Mouse (Mus musculus): ENCODE measurements at regions not wholly inside any gene's neighbourhood (a gene's known extent, or its start where the extent isn't known, plus 50 kb on each side); places are given as distances from the start of the nearest gene placed in this dataset.

DNA sequence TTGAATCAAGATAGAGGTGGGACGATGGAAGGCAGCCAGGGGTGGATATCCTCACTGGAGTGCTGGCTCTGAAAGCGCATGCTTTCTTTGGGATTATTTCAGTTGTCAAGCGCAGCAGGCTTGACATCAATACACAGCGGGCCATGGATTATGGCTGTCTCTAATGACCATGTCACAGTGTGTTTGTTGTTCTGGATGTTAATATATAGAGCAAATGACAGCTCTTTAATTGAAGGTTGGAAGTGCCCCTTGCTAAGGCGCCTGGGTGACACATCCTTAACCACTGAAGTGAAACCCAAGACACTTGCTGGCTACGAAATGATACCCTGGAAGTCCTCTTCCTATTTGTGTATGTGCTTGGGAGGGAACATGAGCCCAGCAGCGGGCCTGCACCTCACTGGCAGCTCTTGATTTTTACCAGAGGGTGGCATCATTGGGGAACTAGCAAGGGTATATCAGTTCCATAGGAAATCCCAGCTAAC, 200.5 kb upstream of the Rasgrp1 start:
- no peak for DNase-seq (ENCODE audit: low spot score in 2 of 2)

DNA sequence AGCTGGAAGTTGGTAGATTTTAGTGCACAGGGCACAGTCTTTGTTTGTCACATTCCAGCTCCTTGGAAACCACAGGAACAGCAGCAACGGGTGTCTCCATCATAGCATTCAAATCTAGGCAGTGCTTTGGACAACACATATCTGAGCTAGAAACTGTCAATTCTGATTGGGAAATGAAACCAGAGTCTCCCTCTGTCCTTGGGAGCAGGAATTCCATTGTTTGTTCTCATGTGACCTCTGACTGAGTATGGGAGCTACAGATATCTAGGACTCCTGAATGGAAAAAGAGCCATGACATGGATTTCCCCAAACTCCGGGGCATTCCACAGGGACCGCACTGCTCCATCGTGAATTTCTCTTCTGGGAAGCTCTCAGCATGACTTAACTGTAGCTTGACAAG, 205.5 kb upstream of the Rasgrp1 start:
- no peak for DNase-seq (ENCODE audit: low spot score in 2 of 2)

DNA sequence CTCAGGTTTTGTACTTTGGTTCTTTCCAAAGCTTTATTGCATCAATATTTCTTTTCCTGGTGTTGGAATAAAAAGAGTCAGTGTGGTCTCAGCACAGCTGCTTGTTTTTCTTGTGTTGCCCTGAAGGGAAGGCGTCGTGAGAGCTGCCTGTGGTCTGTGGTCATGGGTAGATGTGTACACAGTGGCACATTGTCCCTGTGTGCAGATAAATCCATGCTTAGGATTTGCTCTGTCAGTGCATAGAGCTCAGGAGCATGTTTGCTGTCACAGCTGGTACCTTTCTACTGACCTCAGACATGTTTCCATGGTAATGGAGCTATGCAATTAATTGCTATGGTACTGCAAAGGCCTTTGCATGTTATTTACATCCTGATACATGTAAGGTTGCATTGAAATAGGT, 213.5 kb upstream of the Rasgrp1 start:
- no peak for DNase-seq (ENCODE audit: low spot score in 2 of 2)

DNA sequence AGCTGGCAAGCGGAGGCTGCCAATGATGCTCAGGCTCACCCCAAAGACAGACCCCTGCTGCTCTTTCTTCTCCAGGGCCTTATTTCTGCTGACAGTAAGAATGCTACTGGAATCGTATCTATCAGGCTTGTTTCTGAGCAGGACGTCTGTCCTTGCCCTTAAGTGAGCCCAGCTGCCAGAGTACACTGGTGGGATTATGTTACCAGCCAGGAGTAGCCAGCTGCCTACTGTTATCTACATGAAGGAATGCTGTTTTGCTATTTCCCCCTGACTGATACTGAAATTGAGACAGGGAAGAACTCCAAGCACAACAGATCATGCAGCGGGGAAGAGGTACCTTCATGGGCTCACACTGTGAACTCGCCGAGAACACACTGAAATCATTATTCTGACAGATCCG, 228.2 kb upstream of the Rasgrp1 start:
- no peak for DNase-seq (ENCODE audit: low spot score in 2 of 2)

DNA sequence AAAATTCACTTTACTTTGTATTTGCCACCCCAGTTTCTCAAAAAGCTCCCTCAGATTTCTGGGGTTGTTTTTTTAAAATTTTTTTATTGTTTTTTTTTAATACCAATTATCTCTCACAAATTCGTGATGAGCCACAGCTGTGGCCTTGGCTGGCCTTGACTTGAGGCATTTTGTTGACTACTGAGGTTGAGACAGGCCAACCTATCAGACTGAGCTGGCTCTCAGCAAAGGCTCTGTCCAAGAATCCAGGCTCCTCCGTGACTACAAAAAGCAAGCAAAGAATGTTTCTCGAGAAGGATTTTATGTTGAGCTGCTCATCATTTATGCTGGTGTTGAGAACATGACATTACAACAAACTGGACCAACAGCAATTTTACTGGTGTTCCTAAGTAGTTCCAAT, 244.6 kb upstream of the Rasgrp1 start:
- no peak for DNase-seq (ENCODE audit: low spot score in 2 of 2)

DNA sequence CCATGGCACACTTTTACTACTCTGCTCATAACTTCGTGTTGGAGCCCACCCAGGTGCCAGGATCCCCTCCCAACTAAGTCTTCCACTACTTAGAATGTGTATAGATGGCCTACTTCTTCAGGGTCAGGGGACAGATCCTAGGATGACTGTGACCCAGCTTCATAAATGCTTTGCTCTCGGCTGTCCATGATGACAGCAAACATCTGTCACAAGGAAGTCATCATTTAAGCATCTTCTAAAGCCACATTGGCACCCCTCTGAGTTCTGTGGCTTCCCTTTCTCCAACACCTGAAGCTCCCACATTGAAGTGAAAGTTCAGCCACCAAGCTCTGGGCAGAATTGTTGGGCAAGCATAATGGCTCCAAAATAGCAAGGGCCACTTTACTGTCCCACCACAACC, 252.2 kb upstream of the Rasgrp1 start:
- no peak for DNase-seq (ENCODE audit: low spot score in 2 of 2)

DNA sequence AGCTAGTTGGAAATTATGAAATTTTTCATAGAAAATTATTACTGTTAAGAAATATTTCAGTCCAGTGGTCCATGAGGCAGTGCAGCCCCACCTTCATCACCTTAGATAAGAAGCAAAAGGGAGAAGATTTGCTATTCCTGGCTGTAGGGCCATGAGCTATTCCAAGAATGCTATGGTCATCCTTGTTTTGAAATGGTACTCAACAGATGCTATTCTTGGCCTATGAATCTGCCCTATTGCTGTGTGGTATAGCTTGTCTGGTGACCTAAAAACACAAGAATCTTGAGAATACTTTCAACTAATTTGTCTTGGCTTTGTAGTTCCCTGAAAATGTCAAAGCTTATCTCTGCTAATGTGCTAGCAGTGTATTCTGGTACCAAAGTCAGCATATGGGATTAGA, 254.8 kb upstream of the Rasgrp1 start:
- no peak for DNase-seq (ENCODE audit: low spot score in 2 of 2)

DNA sequence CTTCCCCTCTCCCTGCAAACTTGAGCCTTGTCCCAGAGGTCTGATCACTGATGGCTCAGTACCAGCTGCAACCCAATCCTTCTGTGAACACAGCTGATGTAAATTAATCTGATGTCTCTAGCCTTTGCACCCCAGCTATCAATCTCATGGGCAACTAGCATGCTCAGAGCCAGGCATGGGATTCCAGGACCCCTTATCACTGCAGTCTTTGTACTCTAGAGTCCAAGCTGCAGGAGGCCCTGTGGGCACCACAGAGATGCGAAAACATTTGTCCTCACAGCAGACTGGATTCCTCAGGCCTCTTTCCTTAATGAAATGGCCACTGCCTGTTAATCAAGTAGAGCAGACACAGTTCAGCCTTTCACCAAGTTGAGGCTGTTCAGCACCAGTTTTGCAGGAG, 272.0 kb upstream of the Rasgrp1 start:
- no peak for DNase-seq (ENCODE audit: low spot score in 2 of 2)

DNA sequence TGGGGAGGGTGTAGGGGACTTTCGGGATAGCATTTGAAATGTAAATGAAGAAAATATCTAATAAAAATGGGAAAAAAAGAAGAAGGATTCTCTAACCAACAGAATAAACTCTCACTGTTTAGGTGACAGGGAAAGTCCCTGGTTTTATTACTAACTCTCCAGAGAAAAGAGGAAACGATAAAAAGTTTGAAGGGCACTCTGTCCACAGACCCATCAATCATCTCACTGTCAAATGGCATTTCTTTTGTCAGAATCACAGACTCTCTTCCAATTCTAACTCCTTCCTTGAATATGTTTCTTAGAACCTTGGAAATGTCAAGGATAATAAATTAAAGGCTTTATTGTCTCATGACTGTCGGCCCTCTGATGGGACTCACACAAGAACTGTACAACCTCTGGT, 275.3 kb upstream of the Rasgrp1 start:
- no peak for DNase-seq (ENCODE audit: low spot score in 2 of 2)

DNA sequence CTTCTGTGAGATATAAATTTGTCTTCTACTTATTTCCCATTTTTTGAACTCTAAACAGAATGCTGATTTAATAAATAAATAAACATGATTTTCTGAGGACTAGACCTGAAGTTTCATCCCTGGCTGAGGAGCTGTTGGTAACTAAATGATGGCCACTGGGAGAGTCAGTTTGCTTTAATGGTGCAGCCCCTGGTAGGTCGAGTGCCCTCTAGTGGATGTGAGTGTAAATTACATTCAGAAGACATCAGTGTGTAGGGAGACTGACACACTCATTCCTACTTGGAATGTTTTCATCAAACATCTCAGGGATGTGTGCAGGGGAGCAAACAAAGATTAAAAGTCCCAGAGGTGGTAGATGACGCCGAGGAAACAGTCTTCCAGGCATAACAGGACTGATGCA, 281.2 kb upstream of the Rasgrp1 start:
- peak in 1 of 2 experiments; percentile 1 for DNase-seq (ENCODE audit: low spot score in 2 of 2)

DNA sequence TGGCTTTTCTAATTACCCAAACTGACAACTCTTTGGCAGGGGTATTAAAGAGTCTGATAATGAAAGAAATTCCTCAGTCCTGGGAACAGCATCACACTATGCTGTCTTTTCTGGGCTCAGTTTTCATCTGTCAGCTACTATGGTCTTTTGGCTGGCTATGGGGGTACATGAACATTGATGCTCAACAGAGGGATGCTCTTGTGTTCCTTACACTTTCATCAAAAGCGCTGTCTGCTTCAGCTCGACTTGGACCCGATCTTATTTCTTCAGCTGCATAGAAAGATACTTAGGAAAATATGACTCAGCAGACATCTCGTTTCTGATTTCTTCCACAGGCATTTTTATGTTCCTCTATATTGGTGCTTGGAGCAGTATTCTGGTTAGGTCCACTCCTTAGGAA, 292.1 kb upstream of the Rasgrp1 start:
- no peak for DNase-seq (ENCODE audit: low spot score in 2 of 2)

DNA sequence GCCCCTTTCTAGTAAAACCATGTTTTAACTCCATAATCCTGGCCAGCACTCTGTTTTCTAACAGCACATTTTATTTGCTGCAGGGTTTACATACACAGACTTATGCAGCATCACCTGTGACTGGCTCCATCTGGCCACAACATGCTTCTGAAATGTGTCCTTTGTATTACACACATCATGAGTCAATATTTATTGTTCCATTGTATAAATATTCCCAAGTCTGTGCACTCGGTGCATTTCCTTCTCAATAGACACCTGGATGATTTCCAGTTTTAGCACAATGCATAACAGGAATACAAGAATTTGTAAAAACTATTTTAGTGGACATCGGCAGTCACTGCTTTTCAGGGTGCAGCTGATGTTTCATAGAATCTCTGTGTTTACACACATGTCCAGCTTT, 294.6 kb upstream of the Rasgrp1 start:
- DNase-seq (ENCODE audit: low spot score in 2 of 2), result no peak

DNA sequence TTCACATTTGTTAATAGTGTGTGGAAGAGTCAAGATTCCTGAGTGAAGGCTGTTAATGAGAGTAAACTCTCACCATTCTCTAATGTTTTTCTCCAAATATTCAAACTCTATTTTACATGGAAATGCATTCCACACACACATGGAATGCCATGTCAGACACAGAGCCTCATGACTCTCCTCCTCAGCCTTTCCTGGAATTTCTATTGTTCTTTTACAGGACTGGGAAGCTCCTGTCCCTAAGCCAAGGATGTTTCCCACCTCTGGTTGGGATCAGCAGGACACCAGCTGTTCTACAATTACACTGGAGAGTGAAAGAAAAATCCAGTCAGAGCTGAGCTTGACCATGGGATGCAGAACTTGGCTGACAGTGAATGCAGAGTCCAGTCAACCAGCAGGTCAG, 309.3 kb upstream of the Rasgrp1 start:
- DNase-seq (ENCODE audit: low spot score in 2 of 2), result no peak

DNA sequence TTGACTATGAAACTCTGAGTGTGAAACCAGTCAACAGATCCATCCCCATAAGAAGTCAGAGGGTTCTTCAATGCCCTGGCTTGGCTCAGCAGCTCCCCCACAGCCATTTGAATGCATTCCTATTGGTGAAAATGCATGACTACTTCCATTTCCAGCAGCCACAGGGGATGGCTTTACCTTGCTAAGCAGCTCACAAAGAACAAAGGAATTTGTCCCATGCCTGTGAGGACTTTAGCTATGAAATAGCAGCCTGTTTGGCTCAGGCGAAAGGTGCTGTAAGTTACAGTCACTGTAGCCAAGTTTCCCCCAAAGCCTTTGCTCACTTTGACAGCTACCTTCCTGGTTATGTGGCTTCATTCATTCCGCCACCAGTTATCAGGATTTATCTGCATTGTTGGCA, 309.8 kb upstream of the Rasgrp1 start:
- DNase-seq (ENCODE audit: low spot score in 2 of 2), result no peak

DNA sequence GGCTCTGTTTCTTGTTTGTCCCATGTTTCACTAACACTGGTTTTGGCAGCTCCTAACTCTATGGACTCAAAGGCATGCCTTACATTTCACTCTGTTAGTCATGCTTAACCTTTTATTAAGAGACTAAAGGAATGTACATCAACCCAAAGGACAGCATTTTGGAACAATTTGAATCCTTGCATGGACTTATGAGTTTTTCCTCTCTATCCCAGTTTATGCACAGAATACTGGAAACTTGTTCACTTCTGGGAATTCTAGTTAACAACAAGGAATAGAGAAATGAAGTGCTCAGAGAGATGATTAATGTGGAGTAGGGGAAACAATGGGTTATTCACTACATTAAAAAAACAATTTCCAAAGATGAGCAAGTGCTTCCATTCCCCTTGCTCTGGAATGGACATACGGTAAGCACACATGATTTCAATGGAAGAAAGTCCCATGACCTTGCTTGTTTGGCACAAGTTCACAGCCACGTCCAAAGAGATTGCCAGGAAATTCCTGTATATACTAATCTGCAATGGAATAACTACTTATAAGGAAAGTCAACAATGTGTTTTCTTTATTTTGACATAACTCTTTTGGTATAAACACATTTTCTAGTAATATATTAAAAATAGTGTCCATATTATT, 313.9 kb upstream of the Rasgrp1 start:
- DNase-seq (ENCODE audit: low spot score in 2 of 2), result no peak

DNA sequence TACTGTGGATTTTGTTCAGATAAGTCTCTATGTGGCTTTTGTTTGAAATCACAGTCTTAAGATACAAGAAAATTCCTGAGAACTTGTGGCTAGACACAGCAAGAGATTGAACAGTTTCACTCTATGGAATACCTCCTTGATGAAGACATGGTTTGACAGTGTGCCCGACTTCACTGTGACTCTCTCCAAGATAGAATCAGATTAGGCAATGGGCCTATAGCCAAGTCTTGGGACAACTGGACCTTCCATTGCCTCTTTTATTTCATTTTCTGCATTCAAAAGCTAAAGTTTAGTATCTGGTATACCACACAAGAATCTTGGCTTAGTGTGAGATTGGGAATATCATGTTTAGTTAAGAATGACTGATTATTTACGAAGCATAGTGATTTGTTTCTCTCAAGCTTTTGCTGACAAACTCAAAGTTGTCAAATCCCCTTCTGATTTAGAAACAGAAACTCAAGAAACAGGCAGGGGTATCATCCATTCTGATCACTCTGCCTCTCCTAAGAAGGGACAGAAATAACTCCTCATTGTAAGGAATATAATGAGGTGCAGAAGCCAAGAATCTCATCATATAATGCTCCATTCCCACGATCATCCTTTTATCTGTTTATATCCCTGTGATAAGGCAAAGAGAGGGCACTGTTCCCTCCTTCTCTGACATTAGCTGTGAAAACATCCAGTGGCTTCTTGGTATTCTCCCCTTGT, 317.6 kb upstream of the Rasgrp1 start:
- no peak for DNase-seq (ENCODE audit: low spot score in 2 of 2)

DNA sequence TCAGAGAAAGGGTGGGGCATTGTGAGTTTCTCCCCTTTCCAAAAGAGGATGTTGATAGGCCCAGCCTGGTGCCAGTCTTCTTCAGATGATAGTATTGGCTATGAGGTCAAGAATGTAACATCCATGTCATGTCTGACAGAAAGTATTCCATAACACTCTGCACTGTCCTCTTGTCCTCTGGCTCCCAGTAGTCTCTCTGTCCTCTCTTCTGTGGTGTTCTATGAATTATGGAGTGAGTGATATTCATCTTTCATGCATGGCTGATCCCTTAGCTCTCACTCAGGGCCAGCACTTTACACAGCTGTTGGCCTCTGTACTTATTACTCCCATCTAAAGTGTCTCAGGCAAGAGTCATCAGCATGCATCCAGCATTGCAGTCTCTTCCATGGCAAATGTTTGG, 319.9 kb upstream of the Rasgrp1 start:
- DNase-seq (ENCODE audit: low spot score in 2 of 2), result no peak

DNA sequence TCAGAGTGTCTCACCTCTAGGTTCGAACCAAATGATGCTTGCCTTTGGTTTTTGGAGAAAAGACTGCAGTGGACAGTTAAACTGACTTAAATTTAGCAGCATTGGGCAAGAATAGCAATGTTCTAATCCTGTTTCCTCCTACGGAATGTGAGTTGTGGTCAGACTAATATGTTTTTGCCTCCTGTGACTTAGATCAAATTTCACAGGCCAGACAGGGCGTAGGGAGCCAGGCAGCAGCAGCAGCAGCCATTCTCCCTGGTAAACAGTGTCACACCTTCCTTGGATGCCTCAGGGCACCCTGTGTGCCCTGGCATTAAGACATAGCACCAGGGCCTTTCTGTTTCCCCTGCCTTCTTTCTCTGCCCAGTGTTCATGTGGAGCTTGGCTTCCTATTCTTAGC, 323.7 kb upstream of the Rasgrp1 start:
- DNase-seq (ENCODE audit: low spot score in 2 of 2), result no peak

DNA sequence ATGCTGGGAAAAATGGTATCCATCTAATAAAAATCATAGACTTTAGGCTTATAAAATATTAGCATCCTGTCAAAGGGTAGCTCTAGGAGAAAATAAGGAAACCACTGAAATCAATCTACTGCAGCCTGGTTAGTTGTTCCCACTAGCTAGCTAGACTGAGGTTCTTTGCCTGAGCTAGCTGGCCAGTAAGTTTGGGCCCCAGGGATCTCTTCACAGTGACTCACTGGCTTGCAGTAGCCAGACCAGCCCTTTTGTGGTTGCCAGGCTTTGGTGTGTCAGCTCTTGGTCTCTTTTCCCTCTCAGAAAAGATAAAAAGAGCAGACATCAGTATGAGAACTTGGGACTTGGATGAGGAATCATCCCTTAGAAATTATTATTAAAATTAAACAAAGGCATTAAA, 325.3 kb upstream of the Rasgrp1 start:
- DNase-seq (ENCODE audit: low spot score in 2 of 2), result no peak

DNA sequence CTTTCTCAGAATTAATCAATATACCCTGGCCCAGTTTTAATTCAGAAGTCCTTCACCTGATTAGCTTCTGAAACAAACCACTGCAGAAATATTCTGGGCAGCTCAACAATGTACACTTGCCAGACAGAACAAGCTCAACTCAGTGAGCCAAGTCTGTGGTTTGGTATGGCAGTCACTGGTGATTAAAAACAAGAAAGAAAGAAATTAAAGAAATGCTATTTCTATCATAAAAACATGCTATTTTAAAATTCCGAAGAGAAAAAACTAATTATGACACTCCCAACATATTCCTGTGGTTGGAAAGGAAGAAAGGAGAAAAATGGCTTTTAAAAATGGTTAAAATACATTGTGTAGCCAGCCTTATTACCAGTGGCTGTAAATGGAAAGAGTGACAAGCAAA, 332.1 kb upstream of the Rasgrp1 start:
- no peak for DNase-seq (ENCODE audit: low spot score in 2 of 2)

DNA sequence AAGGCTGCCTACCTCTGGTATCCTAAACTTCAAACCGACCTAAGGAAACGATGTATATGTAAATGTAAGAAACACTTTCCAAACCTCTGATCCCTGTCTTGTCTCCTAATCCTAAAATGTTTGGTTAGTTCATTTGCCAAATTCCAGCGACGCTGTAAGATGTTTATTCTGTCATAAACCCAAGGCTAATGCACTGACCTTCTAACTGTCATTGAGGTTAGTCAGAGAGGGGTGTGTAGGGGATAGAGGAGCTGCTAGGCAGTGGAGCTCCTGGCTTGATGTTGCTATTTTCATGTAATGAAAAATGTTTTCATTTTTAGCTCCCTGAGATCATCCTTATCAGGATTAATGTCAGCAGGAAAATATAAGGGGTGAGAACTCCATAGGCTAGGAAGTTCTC, 335.8 kb upstream of the Rasgrp1 start:
- no peak for DNase-seq (ENCODE audit: low spot score in 2 of 2)

DNA sequence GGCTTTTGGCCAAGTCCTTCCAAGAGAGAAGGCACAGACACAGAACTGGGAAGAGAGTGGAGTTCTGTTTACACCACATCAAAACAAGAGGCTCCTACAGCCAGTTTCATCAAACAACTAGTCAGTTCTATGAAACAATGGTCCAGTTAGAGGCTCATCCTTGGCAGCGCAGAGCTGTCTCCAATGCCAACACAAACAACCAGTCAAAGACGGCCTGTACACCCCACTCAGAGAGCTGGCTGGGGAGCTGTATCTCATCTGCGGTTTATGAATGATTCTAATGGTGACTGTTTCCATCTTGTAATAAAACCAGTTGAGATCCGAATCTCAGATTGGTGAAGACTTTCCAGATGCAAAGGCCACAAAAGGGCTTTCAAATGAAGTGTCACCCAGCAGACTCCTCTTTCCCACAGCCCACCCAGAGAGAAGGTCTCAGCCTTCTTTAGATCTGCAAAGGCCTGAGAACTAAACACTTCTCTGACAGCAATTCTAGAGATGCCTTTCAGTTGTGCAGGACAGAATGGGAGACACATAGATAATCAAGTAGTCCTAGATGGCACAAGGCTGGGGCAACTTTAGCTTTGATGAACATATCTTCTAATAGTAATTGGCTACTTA, 343.1 kb upstream of the Rasgrp1 start:
- DNase-seq (ENCODE audit: low spot score in 2 of 2), result no peak

DNA sequence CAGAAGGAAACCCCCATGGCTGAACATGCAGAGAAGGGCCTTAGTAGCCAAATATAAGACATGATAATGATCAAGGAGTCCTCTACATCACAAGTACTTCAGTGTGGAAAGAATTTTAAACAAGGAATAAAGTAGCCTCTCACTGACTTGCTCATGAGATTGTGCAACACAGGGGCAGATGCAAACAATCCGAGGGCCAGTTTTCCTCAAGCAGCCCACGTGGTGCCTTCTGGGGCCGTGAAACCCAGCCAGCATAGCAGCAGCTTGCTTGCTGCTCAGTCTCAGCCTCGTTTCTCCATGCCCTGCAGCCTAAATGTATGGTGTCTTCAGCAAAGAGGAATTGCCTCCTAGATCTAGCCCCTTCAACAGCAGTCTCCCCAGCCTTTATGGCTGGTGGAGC, 350.7 kb upstream of the Rasgrp1 start:
- DNase-seq (ENCODE audit: low spot score in 2 of 2), result no peak
